Mouse (Mus musculus): ENCODE results near the gene Cx3cr1. TPM values are rescaled to one million over a fixed set of nuclear protein-coding genes. Genes with fewer than 3 reads are reported as not detected.

Cx3cr1 gene
- polyA plus RNA-seq, 1 experiment from 2014 or later, result 5.1 TPM

DNA sequence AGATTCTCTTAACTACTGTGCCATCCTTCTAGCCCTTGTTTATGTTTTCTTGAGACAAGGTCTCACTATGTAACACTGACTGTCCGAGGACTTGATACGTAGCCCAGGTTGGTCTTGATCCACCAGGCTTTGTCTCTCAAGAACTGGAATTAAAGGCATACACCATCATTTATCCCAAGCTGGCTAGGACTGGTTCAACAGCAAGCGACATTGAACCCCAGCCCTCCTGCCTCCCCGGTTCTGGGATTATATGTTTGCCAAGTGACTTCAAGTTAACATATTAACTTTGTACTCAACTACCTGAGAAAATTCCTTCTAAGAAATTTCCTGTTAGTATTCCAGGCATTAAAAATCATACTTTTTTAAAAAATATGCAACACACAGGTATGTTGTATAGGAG, 94.4 kb downstream of the Cx3cr1 start:
- no peak overlapping the region for H3K9ac ChIP-seq
- H3K4me2 ChIP-seq, result no peak overlapping the region
- no peak overlapping the region for H3K27ac ChIP-seq
- H3K4me3 ChIP-seq (replicated peaks), result no peak overlapping the region
- no peaks in the 10 kb centered on the region for H3K27me3 ChIP-seq
- H3K36me3 ChIP-seq (replicated peaks), result 0 out of 2 replicates have a peak, but pooled peaks cover 4% of the 10 kb centered on the region
- H3K4me1 ChIP-seq, result peaks cover 28% of the 10 kb centered on the region
- 97% methylated on average over 4 of the region's 4 CpGs for WGBS
- H3K9me3 ChIP-seq, result no peaks in the 10 kb centered on the region
- ATAC-seq (ENCODE audit: low FRiP score), result no peak

DNA sequence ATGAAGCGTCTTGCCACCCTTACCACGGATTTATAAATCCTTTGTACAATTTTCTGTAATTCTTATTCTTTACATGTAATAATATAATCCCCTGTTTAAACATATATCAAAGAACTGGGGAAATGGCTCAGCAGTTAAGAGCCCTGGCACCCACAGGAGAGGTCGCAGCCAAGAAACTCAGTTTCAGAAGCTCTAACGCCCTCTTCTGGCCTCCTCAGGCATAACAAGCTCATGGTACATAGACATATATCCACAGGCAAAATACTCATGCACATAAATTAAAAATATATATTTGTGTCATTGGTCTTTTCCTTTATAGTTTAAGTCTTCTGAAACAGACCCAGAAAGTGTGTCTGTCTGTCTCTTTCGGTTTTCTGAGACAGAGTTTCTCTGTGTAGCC, 95.1 kb downstream of the Cx3cr1 start:
- 88% methylated on average over 5 of the region's 5 CpGs for WGBS
- ATAC-seq (ENCODE audit: low FRiP score), result no peak
- H3K36me3 ChIP-seq (replicated peaks), result 0 out of 2 replicates have a peak, but pooled peaks cover 4% of the 10 kb centered on the region

DNA sequence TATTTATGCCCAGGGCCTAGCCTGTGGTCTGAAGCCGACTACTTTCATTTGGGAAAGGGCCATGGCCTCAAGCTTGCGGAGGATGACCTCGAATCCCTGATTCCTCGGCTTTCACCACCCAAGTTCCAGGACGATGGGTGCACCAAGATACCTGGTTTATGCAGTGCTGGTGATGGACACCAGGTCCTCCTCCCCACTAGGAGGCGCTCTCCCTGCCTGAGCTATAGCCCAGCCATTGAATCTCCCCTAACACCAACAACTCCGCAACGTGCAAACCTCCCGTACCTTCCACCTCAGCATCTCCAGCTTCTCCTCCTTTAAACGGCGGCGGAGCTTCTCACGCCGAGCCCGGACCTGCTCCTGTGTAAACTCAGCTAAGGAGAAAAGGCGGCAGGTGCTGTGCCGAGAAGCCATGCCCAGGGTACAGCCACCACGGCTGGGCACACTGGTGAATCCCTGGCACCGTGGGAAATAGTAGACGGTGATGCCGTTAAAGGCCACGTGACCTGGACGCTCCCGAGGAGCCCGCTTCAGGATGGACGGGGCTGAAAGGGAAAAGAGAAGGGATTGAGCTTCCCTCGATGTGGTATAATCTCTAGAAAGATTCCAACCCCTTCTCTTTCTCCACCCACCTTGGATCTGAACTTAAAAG, 95.7 kb downstream of the Cx3cr1 start:
- 0 out of 2 replicates have a peak, but pooled peaks cover 4% of the 10 kb centered on the region for H3K36me3 ChIP-seq (replicated peaks)
- H3K4me1 ChIP-seq, result peaks cover 23% of the 10 kb centered on the region
- no peak for ATAC-seq (ENCODE audit: low FRiP score)
- H3K4me2 ChIP-seq, result no peak overlapping the region
- H3K9ac ChIP-seq, result no peak overlapping the region
- no peaks in the 10 kb centered on the region for H3K27me3 ChIP-seq
- H3K9me3 ChIP-seq, result no peaks in the 10 kb centered on the region
- WGBS, result 93% methylated on average over 27 of the region's 27 CpGs
- no peak overlapping the region for H3K4me3 ChIP-seq (replicated peaks)
- H3K27ac ChIP-seq, result no peak overlapping the region

More for the DNA sequence above, 95.1 kb downstream of the Cx3cr1 start:
- Histone ChIP-seq H3K27me3 (no peaks in the 10 kb centered on the region), H3K27ac (no peak overlapping the region), H3K9ac (no peak overlapping the region), H3K4me2 (no peak overlapping the region), H3K9me3 (no peaks in the 10 kb centered on the region), H3K4me3 (replicated peaks) (no peak overlapping the region), H3K4me1 (peaks cover 23% of the 10 kb centered on the region)

DNA sequence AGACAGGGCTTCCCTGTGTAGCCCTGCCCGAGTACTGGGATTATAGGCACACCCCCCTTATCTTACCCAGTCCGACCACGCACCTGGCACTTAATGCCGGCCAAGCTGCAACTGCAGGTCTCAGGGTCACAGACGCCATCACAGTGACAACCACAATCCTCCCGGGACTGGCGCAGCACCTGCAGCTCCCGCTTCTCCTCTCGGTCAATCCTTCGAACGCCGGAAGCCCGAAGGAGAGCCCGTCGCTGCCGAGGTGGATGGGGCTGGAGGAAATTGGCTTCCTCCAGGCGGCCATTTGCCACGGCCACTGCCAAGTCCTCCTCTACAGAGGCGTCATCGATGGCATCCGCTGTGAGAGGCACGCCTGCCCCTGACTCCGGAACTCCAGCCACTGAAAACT, 96.4 kb downstream of the Cx3cr1 start:
- H3K4me2 ChIP-seq, result no peak overlapping the region
- H3K4me3 ChIP-seq (replicated peaks), result no peak overlapping the region
- H3K36me3 ChIP-seq (replicated peaks), result 0 out of 2 replicates have a peak, but pooled peaks cover 4% of the 10 kb centered on the region
- no peaks in the 10 kb centered on the region for H3K27me3 ChIP-seq
- no peak for ATAC-seq (ENCODE audit: low FRiP score)
- H3K9ac ChIP-seq, result no peak overlapping the region
- H3K4me1 ChIP-seq, result peaks cover 19% of the 10 kb centered on the region
- no peaks in the 10 kb centered on the region for H3K9me3 ChIP-seq
- WGBS, result 94% methylated on average over 23 of the region's 23 CpGs
- no peak overlapping the region for H3K27ac ChIP-seq

DNA sequence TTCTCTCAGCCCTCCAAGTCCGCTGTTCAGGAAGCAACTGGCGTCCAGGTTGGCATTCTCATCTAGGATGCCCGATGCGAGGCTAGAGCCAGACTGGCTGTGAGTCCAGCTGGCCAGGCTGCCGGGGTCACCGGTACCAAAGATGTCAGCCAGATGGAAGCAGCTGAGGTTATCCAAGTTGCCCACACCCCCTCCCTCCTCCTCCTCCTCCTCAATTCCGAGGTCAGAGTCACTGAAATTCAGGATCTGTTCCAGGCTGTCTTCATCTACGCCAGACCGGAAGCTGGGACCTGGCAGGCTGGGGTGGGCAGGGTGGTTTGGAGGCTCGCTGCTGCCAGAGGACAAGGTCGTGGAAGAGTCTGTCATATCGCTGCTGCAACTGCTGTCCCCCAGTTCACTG, 97.1 kb downstream of the Cx3cr1 start:
- H3K27ac ChIP-seq, result no peak overlapping the region
- H3K4me3 ChIP-seq (replicated peaks), result no peak overlapping the region
- peaks cover 12% of the 10 kb centered on the region for H3K4me1 ChIP-seq
- no peak overlapping the region for H3K9ac ChIP-seq
- ATAC-seq (ENCODE audit: low FRiP score), result no peak
- WGBS, result 92% methylated on average over 12 of the region's 12 CpGs
- no peaks in the 10 kb centered on the region for H3K27me3 ChIP-seq
- H3K9me3 ChIP-seq, result no peaks in the 10 kb centered on the region
- no peak overlapping the region for H3K4me2 ChIP-seq
- H3K36me3 ChIP-seq (replicated peaks), result 0 out of 2 replicates have a peak, but pooled peaks cover 4% of the 10 kb centered on the region

DNA sequence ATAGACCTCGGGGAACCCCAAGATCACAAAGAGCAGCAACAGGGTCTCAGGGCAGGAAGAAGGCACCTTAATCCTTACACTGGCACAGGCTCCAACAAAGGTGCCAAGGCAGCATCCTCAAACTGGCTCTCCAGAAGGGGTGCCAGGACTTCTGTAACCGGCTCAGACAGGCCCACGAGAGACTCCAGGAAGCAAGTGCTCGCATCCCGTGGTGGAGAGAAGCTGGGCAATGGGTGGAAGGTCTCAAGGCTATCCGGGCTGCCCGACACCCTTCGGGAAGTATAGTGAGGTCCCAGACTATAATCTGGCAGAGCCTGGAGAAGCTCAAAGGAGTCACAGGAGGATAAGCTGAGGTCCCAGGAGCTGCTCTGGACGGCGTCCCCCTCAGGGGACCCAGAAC, 97.5 kb downstream of the Cx3cr1 start:
- no peak for ATAC-seq (ENCODE audit: low FRiP score)
- Histone ChIP-seq H3K4me3 (replicated peaks) (no peak overlapping the region), H3K36me3 (replicated peaks) (0 out of 2 replicates have a peak, but pooled peaks cover 4% of the 10 kb centered on the region), H3K9me3 (no peaks in the 10 kb centered on the region), H3K27ac (no peak overlapping the region), H3K4me2 (no peak overlapping the region), H3K4me1 (peaks cover 8% of the 10 kb centered on the region; the same call in 1 of the 2 replicates), H3K27me3 (no peaks in the 10 kb centered on the region), H3K9ac (no peak overlapping the region)
- WGBS, result 90% methylated on average over 10 of the region's 10 CpGs

DNA sequence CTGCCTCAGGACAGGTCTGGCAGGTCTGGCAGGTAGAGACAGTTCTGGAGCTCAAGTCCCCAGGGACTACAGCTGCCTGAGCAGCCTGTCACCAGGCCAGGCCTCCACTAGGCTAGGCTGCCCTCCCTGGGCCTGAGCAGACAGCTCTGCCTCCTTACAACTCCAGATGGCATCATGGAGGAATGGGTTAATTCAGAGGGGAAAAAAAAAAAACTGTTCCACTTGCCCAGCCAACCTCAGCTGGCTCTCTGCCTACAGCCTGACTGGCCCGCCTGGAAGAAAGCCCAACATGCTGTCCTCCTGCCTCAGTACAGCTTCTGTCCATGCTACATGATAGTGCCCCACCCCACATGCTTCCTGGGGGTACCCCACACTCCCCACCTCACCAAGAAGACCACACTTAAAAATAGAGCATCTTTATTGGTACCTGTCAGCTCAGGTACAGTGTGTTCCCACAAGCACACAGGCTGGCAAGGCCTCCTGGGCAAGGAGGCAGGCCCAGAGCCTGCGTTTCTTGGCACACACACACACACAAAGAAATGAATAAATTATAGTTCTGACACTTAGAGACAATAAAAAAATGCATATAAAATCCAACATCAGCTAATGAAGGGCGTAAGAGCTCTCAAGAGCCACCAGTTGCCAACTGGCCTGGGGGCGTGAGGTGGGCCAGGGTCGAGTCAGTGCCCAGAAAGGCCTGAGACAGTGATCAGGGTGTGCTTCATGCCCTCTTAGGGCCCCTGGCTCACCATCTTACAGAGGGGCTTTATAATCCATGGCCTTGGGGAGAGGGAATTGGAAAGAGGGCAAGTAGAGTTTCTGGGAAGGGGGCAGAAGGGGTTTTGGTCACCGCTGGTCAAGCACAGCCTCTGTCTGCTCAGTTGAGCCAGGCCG, 98.7 kb downstream of the Cx3cr1 start:
- ATAC-seq (ENCODE audit: low FRiP score), result 0 out of 2 replicates have a peak, but pooled peaks have one; percentile 9
- H3K36me3 ChIP-seq (replicated peaks), result 0 out of 2 replicates have a peak, but pooled peaks cover 4% of the 10 kb centered on the region
- H3K4me2 ChIP-seq, result no peak overlapping the region
- 0 out of 2 replicates have a peak, but pooled peaks cover 6% of the 10 kb centered on the region for H3K4me1 ChIP-seq
- H3K27ac ChIP-seq, result 0 out of 2 replicates have a peak overlapping the region, but pooled peaks have one; percentile 3
- no peaks in the 10 kb centered on the region for H3K9me3 ChIP-seq
- H3K27me3 ChIP-seq, result no peaks in the 10 kb centered on the region
- 81% methylated on average over 7 of the region's 7 CpGs for WGBS
- no peak overlapping the region for H3K9ac ChIP-seq
- no peak overlapping the region for H3K4me3 ChIP-seq (replicated peaks)

DNA sequence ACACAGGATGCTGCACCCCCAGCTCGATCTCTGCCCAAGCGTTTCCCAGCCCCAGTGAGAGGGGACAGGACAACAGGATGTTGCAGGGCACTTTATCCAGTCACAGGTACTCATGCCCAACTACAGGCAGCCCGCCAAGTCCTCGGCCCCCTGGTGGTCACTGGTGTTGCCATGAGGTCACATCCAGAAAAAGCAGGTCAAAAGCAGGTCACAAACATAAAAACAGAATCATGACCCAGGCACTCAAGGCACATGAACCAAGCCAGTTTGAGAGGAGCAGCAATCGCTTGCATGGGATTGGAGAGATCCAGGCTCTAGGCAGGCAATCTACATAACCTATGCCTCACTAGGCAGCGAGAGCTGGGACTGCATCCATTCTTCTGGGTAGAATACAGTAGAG, 99.5 kb downstream of the Cx3cr1 start:
- no peaks in the 10 kb centered on the region for H3K9me3 ChIP-seq
- 0 out of 2 replicates have a peak, but pooled peaks cover 4% of the 10 kb centered on the region for H3K36me3 ChIP-seq (replicated peaks)
- no peak overlapping the region for H3K9ac ChIP-seq
- 0 out of 2 replicates have a peak, but pooled peaks cover 6% of the 10 kb centered on the region for H3K4me1 ChIP-seq
- H3K27me3 ChIP-seq, result no peaks in the 10 kb centered on the region
- no peak overlapping the region for H3K4me3 ChIP-seq (replicated peaks)
- ATAC-seq (ENCODE audit: low FRiP score), result no peak
- H3K27ac ChIP-seq, result no peak overlapping the region
- WGBS, result 50% methylated on average over 6 of the region's 6 CpGs
- H3K4me2 ChIP-seq, result no peak overlapping the region

DNA sequence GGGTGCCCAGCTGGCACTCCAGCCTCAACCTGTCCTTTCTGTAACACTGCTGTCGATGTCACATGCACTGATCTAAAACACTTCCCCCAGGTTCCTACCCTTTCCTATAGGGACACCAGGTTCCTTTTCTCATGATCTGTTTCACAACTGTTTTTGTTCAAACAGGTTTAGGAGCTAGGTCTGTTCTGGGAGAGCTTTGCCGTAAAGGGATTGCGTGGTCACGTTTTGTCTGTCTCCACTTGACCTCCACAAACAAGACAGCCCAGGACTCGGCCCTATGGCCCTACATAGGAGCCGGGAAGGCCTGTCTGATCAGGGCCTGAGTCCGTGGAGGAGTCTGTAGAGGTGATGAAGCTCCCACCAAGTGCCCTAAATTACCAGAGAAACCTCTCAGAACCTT, 99.9 kb downstream of the Cx3cr1 start:
- Histone ChIP-seq H3K4me1 (0 out of 2 replicates have a peak, but pooled peaks cover 6% of the 10 kb centered on the region), H3K4me2 (no peak overlapping the region), H3K9ac (no peak overlapping the region), H3K27ac (no peak overlapping the region), H3K9me3 (no peaks in the 10 kb centered on the region), H3K4me3 (replicated peaks) (no peak overlapping the region), H3K36me3 (replicated peaks) (0 out of 2 replicates have a peak, but pooled peaks cover 4% of the 10 kb centered on the region), H3K27me3 (no peaks in the 10 kb centered on the region)
- no peak for ATAC-seq (ENCODE audit: low FRiP score)
- WGBS, result 82% methylated on average over 7 of the region's 7 CpGs

DNA sequence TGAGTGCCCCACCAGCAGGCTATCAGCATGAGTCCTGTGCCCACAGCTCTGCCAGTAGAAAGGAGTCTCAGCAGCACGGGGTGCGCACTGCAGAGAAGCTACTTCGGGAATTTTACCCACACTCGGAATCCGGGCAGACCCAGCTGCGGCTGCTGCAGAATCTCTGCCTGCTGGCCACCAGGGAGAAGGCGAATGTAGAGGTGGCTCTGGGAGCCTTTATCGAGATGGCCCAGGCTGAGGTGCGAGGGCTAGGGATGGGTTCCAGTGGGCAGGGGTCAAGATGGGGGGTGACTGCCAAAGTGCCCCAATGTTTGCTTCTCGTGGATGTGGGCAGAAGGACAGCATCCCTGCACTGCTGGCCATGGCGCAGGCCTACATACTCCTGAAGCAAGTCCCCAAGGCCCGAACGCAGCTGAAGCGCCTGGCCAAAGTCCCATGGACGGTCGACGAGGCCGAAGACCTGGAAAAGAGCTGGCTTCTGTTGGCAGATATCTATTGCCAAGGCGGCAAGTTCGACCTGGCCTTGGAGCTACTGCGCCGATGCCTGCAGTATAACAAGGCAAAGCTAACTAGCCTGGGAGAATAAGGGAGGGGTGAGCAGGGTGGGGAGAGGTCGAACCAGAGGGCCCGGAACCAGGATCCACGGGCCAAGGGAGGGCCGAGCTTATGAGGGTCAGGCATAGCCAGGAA, 103.3 kb downstream of the Cx3cr1 start:
- peaks cover 14% of the 10 kb centered on the region; the same call in 1 of the 2 replicates for H3K4me1 ChIP-seq
- no peak overlapping the region for H3K4me2 ChIP-seq
- 0 out of 2 replicates have a peak, but pooled peaks cover 6% of the 10 kb centered on the region for H3K27me3 ChIP-seq
- H3K9me3 ChIP-seq, result no peaks in the 10 kb centered on the region
- no peak for ATAC-seq (ENCODE audit: low FRiP score)
- WGBS, result 86% methylated on average over 26 of the region's 26 CpGs
- no peak overlapping the region for H3K9ac ChIP-seq
- no peaks in the 10 kb centered on the region for H3K36me3 ChIP-seq (replicated peaks)
- H3K27ac ChIP-seq, result no peak overlapping the region
- H3K4me3 ChIP-seq (replicated peaks), result no peak overlapping the region

DNA sequence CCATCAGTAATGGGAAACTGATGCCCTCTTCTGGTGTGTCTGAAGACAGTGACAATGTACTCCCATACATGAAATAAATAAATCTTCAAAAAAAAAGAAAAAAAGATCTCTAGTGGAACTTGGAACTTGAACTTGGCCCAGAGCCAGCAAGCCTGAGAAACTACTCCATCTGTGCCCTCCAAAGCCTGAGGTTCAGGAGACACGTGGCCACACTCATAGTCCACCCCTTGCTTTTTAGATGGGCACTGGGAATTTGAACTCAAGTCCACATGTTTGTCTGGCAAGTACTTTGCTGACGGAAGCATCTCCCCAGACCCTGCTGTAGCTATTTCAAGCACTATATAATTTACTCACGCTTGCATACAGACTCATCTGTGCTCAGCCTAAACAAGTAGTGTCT, 104.5 kb downstream of the Cx3cr1 start:
- no peaks in the 10 kb centered on the region for H3K9me3 ChIP-seq
- H3K27me3 ChIP-seq, result 0 out of 2 replicates have a peak, but pooled peaks cover 6% of the 10 kb centered on the region
- WGBS, result 85% methylated on average over 3 of the region's 3 CpGs
- H3K36me3 ChIP-seq (replicated peaks), result no peaks in the 10 kb centered on the region
- H3K4me2 ChIP-seq, result no peak overlapping the region
- no peak overlapping the region for H3K9ac ChIP-seq
- no peak overlapping the region for H3K27ac ChIP-seq
- no peak overlapping the region for H3K4me3 ChIP-seq (replicated peaks)
- ATAC-seq (ENCODE audit: low FRiP score), result no peak
- H3K4me1 ChIP-seq, result peaks cover 8% of the 10 kb centered on the region; the same call in 1 of the 2 replicates

DNA sequence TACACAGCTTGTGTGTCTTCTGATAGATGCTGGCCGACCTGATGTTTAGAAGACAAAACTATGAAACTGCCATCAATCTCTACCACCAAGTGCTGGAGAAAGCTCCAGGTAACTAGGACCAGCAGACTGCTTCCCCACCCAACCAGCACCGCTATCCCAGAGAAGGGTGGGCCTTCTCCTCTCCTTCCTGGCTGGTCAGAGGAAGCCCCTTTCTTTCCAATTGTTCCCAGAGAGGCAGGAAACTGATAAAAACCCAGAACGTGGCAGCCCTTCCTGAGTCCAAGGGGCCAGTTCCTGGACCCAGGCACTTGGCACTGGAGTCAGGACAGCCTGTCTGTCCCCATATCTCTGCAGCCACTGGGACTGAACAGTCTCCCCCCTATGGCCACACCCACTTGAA, 105.5 kb downstream of the Cx3cr1 start:
- H3K4me1 ChIP-seq, result peaks cover 8% of the 10 kb centered on the region; the same call in 1 of the 2 replicates

More for the DNA sequence above, 105.5 kb downstream of the Cx3cr1 start:
- WGBS, result 86% methylated on average over 3 of the region's 3 CpGs
- no peak for ATAC-seq (ENCODE audit: low FRiP score)
- Histone ChIP-seq H3K27me3 (0 out of 2 replicates have a peak, but pooled peaks cover 6% of the 10 kb centered on the region), H3K36me3 (replicated peaks) (no peaks in the 10 kb centered on the region), H3K4me3 (replicated peaks) (no peak overlapping the region), H3K27ac (no peak overlapping the region), H3K9me3 (no peaks in the 10 kb centered on the region), H3K4me2 (no peak overlapping the region), H3K9ac (no peak overlapping the region)

All from forebrain, embryonic 12.5 days (tissue).